ENCODE assay signal across 8 mouse cellular contexts in the genomic region with DNA sequence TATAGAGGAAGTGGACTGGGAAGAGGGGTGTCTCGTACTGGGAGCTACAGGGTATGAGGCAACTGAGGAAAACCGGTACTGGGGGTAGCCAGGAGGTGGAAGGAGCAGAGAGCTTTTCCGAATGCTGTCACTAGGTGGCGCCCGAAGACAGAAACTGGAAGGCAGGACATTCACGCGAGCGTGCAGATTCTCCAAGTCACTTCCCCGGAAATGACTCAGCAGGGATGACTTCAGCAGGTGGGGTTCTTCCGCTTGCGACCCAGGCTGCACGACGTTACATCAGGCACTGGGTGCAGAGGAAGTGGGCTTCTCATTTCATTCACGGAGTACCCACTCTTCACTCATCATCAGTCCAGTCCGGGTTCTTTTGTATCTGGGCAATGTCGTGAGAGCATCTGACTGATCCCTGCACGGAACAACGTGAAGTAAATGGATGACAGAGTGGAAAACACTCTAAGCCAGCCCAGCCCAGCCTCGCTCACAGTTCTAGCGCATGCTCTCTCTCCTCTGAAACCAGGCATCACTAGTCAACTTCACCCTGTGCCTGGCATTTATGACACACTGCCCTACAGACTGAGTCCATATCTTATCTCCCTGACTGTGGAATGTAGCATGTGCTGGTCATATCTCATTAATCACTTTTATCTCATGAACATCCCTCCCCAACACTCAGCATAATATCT. TPM values are rescaled to one million over a fixed set of nuclear protein-coding genes. Genes with fewer than 3 reads are reported as not detected.
DNase-seq lines count a peak whose midpoint lies in the region; ATAC-seq and TF ChIP-seq lines count a peak whose summit lies in the region.

No protein-coding gene starts in this region.

- peak overlapping the region; percentile 62 for H3K4me2 ChIP-seq in heart, embryonic 12.5 days
- peak overlapping the region; percentile 40 for H3K4me2 ChIP-seq in kidney, postnatal 0 days (ENCODE audit: low read length)
- peak overlapping the region; percentile 62 for H3K4me2 ChIP-seq in liver, embryonic 11.5 days
- H3K4me2 ChIP-seq in stomach, embryonic 14.5 days (replicated peaks; ENCODE audit: low read depth, low read length): peak overlapping the region; percentile 42

- 0 out of 2 replicates have a peak, but pooled peaks cover 2% of the 10 kb centered on the region for H3K9me3 ChIP-seq in heart, embryonic 12.5 days (replicated peaks)
- no peaks in the 10 kb centered on the region for H3K9me3 ChIP-seq in kidney, postnatal 0 days (replicated peaks; ENCODE audit: low read length)
- H3K9me3 ChIP-seq in liver, embryonic 11.5 days (ENCODE audit: control insufficient read depth, low read length): no peaks in the 10 kb centered on the region
- H3K9me3 ChIP-seq in stomach, embryonic 14.5 days (ENCODE audit: control insufficient read depth, low read depth, low read length): no peaks in the 10 kb centered on the region

- no peak overlapping the region for H3K27ac ChIP-seq in heart, embryonic 12.5 days (ENCODE audit: poor library complexity, severe bottlenecking)
- no peak overlapping the region for H3K27ac ChIP-seq in kidney, postnatal 0 days
- H3K27ac ChIP-seq in liver, embryonic 11.5 days (ENCODE audit: low read depth, low read length): no peak overlapping the region
- H3K27ac ChIP-seq in stomach, embryonic 14.5 days (ENCODE audit: low read length): no peak overlapping the region

- 12% methylated on average over 20 of the region's 20 CpGs for WGBS in heart, embryonic 12.5 days
- WGBS in kidney, postnatal 0 days: 14% methylated on average over 20 of the region's 20 CpGs
- 10% methylated on average over 20 of the region's 20 CpGs for WGBS in liver, embryonic 11.5 days
- WGBS in stomach, embryonic 14.5 days: 14% methylated on average over 20 of the region's 20 CpGs

- peaks cover 4% of the 10 kb centered on the region; the same call in 1 of the 2 replicates for H3K4me1 ChIP-seq in heart, embryonic 12.5 days (replicated peaks)
- H3K4me1 ChIP-seq in kidney, postnatal 0 days (replicated peaks; ENCODE audit: insufficient read depth, low read length): no peaks in the 10 kb centered on the region
- peaks cover 8% of the 10 kb centered on the region for H3K4me1 ChIP-seq in liver, embryonic 11.5 days (replicated peaks; ENCODE audit: control insufficient read depth, insufficient read depth, low read length)
- no peaks in the 10 kb centered on the region for H3K4me1 ChIP-seq in stomach, embryonic 14.5 days (ENCODE audit: control insufficient read depth, insufficient read depth, low read length)

- H3K27me3 ChIP-seq in heart, embryonic 12.5 days (replicated peaks): no peaks in the 10 kb centered on the region
- no peaks in the 10 kb centered on the region for H3K27me3 ChIP-seq in kidney, postnatal 0 days (ENCODE audit: insufficient read depth, low read length)
- no peaks in the 10 kb centered on the region for H3K27me3 ChIP-seq in liver, embryonic 11.5 days (replicated peaks; ENCODE audit: control insufficient read depth, insufficient read depth, low read length)
- H3K27me3 ChIP-seq in stomach, embryonic 14.5 days (ENCODE audit: control insufficient read depth, insufficient read depth, low read length): no peaks in the 10 kb centered on the region

- peak overlapping the region; percentile 29 for H3K4me3 ChIP-seq in heart, embryonic 12.5 days
- H3K4me3 ChIP-seq in kidney, postnatal 0 days (replicated peaks; ENCODE audit: low read depth, low read length): 0 out of 2 replicates have a peak overlapping the region, but pooled peaks have one; percentile 2
- peak overlapping the region; percentile 33 for H3K4me3 ChIP-seq in liver, embryonic 11.5 days (ENCODE audit: low read depth, low read length)
- H3K4me3 ChIP-seq in stomach, embryonic 14.5 days (ENCODE audit: low read depth, low read length): peak overlapping the region; percentile 20

- H3K9ac ChIP-seq in heart, embryonic 12.5 days: no peak overlapping the region
- no peak overlapping the region for H3K9ac ChIP-seq in kidney, postnatal 0 days (ENCODE audit: low read depth, low read length)
- peak overlapping the region; percentile 43 for H3K9ac ChIP-seq in liver, embryonic 11.5 days (ENCODE audit: low read depth, low read length)
- H3K9ac ChIP-seq in stomach, embryonic 14.5 days (replicated peaks; ENCODE audit: low read depth, low read length): no peak overlapping the region

- DNase-seq in B cell, adult 2 months: peak; percentile 95 to 96
- DNase-seq in brain, adult 2 months (ENCODE audit: low read depth, low spot score): peak; percentile 99
- DNase-seq in kidney, postnatal 0 days (ENCODE audit: low spot score): peak; percentile 96
- DNase-seq in liver, embryonic 11.5 days (ENCODE audit: low spot score): peak; percentile 85
- peak; percentile 96 for DNase-seq in naive thymus-derived CD4-positive, alpha-beta T cell, adult 2 months (ENCODE audit: low read depth)

- peak; percentile 51 for ATAC-seq in erythroblast, adult 5-6 weeks (replicated peaks; ENCODE audit: low FRiP score, poor library complexity, severe bottlenecking)
- ATAC-seq in heart, embryonic 12.5 days (ENCODE audit: insufficient number of reproducible peaks, low FRiP score): peak; percentile 75
- ATAC-seq in kidney, postnatal 0 days (replicated peaks; ENCODE audit: low FRiP score, low read depth): peak; percentile 78
- ATAC-seq in liver, embryonic 11.5 days (replicated peaks; ENCODE audit: low FRiP score): peak; percentile 82
- ATAC-seq in stomach, embryonic 14.5 days (ENCODE audit: insufficient number of reproducible peaks, insufficient read depth, low FRiP score, low read depth): peak; percentile 87

- peak; percentile 95 for TF ChIP-seq CTCF in kidney, postnatal 0 days (IDR thresholded peaks at IDR 0.05; ENCODE audit: low read depth)

- no peaks in the 10 kb centered on the region for H3K36me3 ChIP-seq in heart, embryonic 12.5 days
- H3K36me3 ChIP-seq in kidney, postnatal 0 days (ENCODE audit: insufficient read depth, low read length): no peaks in the 10 kb centered on the region
- no peaks in the 10 kb centered on the region for H3K36me3 ChIP-seq in liver, embryonic 11.5 days (ENCODE audit: control insufficient read depth, insufficient read depth, low read length)
- H3K36me3 ChIP-seq in stomach, embryonic 14.5 days (ENCODE audit: control insufficient read depth, insufficient read depth, low read length): no peaks in the 10 kb centered on the region

RNA-seq across cellular contexts. Expression of a gene that starts 18.3 kb away (rescaled TPM):
- not detected in 2 replicates for total RNA-seq in erythroblast, adult 5-6 weeks (2015; ENCODE audit: low replicate concordance)
- total RNA-seq in erythroblast, adult 5-6 weeks (2017; ENCODE audit: low replicate concordance): not detected in 2 replicates
- 0.09 TPM in 1 of 2 replicates, not detected in the other for polyA plus RNA-seq in heart, embryonic 12.5 days (2016; fragmentation: Nextera tagmentation; extraction: Ambion mirVana)
- 0.46 and 0.76 TPM in 2 replicates for polyA plus RNA-seq in kidney, postnatal 0 days (2015; fragmentation: Nextera tagmentation; extraction: Ambion mirVana)
- polyA plus RNA-seq in liver, embryonic 11.5 days (2014; fragmentation: Nextera tagmentation; extraction: Ambion mirVana): 0.08 TPM in 1 of 2 replicates, not detected in the other
- 3.3 and 4.0 TPM in 2 replicates for polyA plus RNA-seq in stomach, embryonic 14.5 days (2014; fragmentation: Nextera tagmentation; extraction: Ambion mirVana)

RNA-seq across cellular contexts. Expression of a gene that starts 31.6 kb away (rescaled TPM):
- total RNA-seq in erythroblast, adult 5-6 weeks (2015; ENCODE audit: low replicate concordance): 4.6 and 4.8 TPM in 2 replicates
- 5.0 and 8.8 TPM in 2 replicates for total RNA-seq in erythroblast, adult 5-6 weeks (2017; ENCODE audit: low replicate concordance)
- polyA plus RNA-seq in heart, embryonic 12.5 days (2016; fragmentation: Nextera tagmentation; extraction: Ambion mirVana): 0.63 and 0.74 TPM in 2 replicates
- polyA plus RNA-seq in kidney, postnatal 0 days (2015; fragmentation: Nextera tagmentation; extraction: Ambion mirVana): 0.70 and 1.1 TPM in 2 replicates
- 5.4 and 6.6 TPM in 2 replicates for polyA plus RNA-seq in liver, embryonic 11.5 days (2014; fragmentation: Nextera tagmentation; extraction: Ambion mirVana)
- 1.1 and 1.5 TPM in 2 replicates for polyA plus RNA-seq in stomach, embryonic 14.5 days (2014; fragmentation: Nextera tagmentation; extraction: Ambion mirVana)
